Mouse (Mus musculus): ENCODE measurements at regions not wholly inside any gene's neighbourhood (a gene's known extent, or its start where the extent isn't known, plus 50 kb on each side); places are given as distances from the start of the nearest gene placed in this dataset.

- no peak for TF ChIP-seq POLR2A (IDR thresholded peaks at IDR 0.05; ENCODE audit: low read depth, low read length)
- no peak for TF ChIP-seq CTCF (IDR thresholded peaks at IDR 0.05; ENCODE audit: extremely low read depth, insufficient read length, insufficient replicate concordance, low read depth, low read length)
Measured at GRCm38 (mm10) chr1:191466261-191466660, 63.2 kb upstream of the Ppp2r5a start.

Measured in small intestine, adult 2 months (tissue).